Comparison of ENCODE assay signal across 14 mouse cellular contexts in genomic region chr4:75212396-75213175, GRCm38 (mm10).
DNase-seq lines count a peak whose midpoint lies in the region; ATAC-seq lines count a peak whose summit lies in the region.
"Had no signal": no experiment of that assay in that cellular context is flagged by ENCODE, and none has a peak within 500 bp of the region (broad histone marks: within the 10 kb centered on the region; RNA-seq: fewer than 3 reads in every experiment).

No protein-coding gene starts in this region.

- no peak overlapping the region for H3K9ac ChIP-seq in forebrain, embryonic 14.5 days (ENCODE audit: low read length)
- H3K9ac ChIP-seq in hindbrain, embryonic 13.5 days: no peak overlapping the region
- H3K9ac ChIP-seq: limb, embryonic 12.5 days had no signal

- no peak overlapping the region for H3K4me3 ChIP-seq in forebrain, embryonic 14.5 days (ENCODE audit: low read depth, low read length)
- no peak overlapping the region for H3K4me3 ChIP-seq in hindbrain, embryonic 13.5 days
- H3K4me3 ChIP-seq: limb, embryonic 12.5 days had no signal

- H3K9me3 ChIP-seq in forebrain, embryonic 14.5 days (replicated peaks; ENCODE audit: control insufficient read depth, low read length): no peaks in the 10 kb centered on the region
- no peaks in the 10 kb centered on the region for H3K9me3 ChIP-seq in hindbrain, embryonic 13.5 days
- H3K9me3 ChIP-seq: G1E; limb, embryonic 12.5 days had no signal

- no peaks in the 10 kb centered on the region for H3K36me3 ChIP-seq in forebrain, embryonic 14.5 days (ENCODE audit: control insufficient read depth, insufficient read depth, low read length)
- no peaks in the 10 kb centered on the region for H3K36me3 ChIP-seq in hindbrain, embryonic 13.5 days
- H3K36me3 ChIP-seq: G1E; limb, embryonic 12.5 days had no signal

- peaks cover 3% of the 10 kb centered on the region; the same call in 1 of the 2 replicates for H3K4me1 ChIP-seq in forebrain, embryonic 14.5 days (ENCODE audit: control insufficient read depth, insufficient read depth, low read length)
- H3K4me1 ChIP-seq in hindbrain, embryonic 13.5 days (replicated peaks): peaks cover 6% of the 10 kb centered on the region
- H3K4me1 ChIP-seq: limb, embryonic 12.5 days had no signal

- H3K27me3 ChIP-seq in forebrain, embryonic 14.5 days (replicated peaks; ENCODE audit: control insufficient read depth, insufficient read depth, low read length): no peaks in the 10 kb centered on the region
- no peaks in the 10 kb centered on the region for H3K27me3 ChIP-seq in hindbrain, embryonic 13.5 days
- H3K27me3 ChIP-seq: limb, embryonic 12.5 days had no signal

- peak; percentile 99 for ATAC-seq in forebrain, embryonic 14.5 days
- ATAC-seq in hindbrain, embryonic 13.5 days (ENCODE audit: low FRiP score): peak; percentile 96
- ATAC-seq in CD4-positive, CD25-positive, alpha-beta regulatory T cell, adult 4 months: no peak
- ATAC-seq: inflammation-experienced regulatory T-cells, adult 6 months had no signal

- H3K4me2 ChIP-seq in forebrain, embryonic 14.5 days (ENCODE audit: low read length): peak overlapping the region; percentile 20; the same call in 1 of the 2 replicates
- H3K4me2 ChIP-seq in hindbrain, embryonic 13.5 days: no peak overlapping the region
- H3K4me2 ChIP-seq: limb, embryonic 12.5 days had no signal

- H3K27ac ChIP-seq in forebrain, embryonic 14.5 days (ENCODE audit: low read depth, low read length): peak overlapping the region; percentile 58
- H3K27ac ChIP-seq in hindbrain, embryonic 13.5 days: peak overlapping the region; percentile 73
- H3K27ac ChIP-seq: limb, embryonic 12.5 days; macrophage had no signal

- DNase-seq in forebrain, embryonic 14.5 days (ENCODE audit: low spot score): peak; percentile 94
- DNase-seq in left cerebral cortex, adult 9 months (ENCODE audit: low spot score in 2 of 2): peak; percentile 11 to 53
- peak; percentile 62 for DNase-seq in right cerebral cortex, adult 18-20 months
- no peak for DNase-seq in spleen, adult 12 weeks (ENCODE audit: low spot score)
- no peak for DNase-seq in adrenal gland, postnatal 10 days
- DNase-seq in heart, postnatal 4 days: no peak
- DNase-seq: adrenal gland, postnatal 14 days; gastrocnemius, postnatal 25 days had no signal

Comparison
In these comparisons a context has a peak if more than half of its experiments do, and no peak if none do; other contexts are left out.
1. DNase-seq: peak in forebrain, embryonic 14.5 days (single experiment), left cerebral cortex, adult 9 months (2 of 2) and right cerebral cortex, adult 18-20 months (single experiment); none in spleen, adult 12 weeks (single experiment), adrenal gland, postnatal 10 days (single experiment) and heart, postnatal 4 days (single experiment).